Mouse (Mus musculus) midbrain, postnatal 0 days (tissue): ENCODE results near the gene Mpdz. TPM values are rescaled to one million over a fixed set of nuclear protein-coding genes. Genes with fewer than 3 reads are reported as not detected.

Experiments
- ATAC-seq: fragments of 200-750 bp; cut with Nextera tagmentation; 2 replicates; pipeline ENCODE4 v1.8.0; 2017; ENCODE audit warnings: moderate number of reproducible peaks, mild to moderate bottlenecking, moderate TSS enrichment, moderate library complexity; ENCODE audit not compliant: low FRiP score
- DNase-seq: peaks from one replicate; pipeline ENCODE4 v3.0.0-alpha.2; 2015; ENCODE audit warnings: low spot score
- H3K27ac ChIP-seq: fragments of 300-500 bp; sonication (generic); 2 replicates; pipeline ENCODE4 v1.5.1; 2014; ENCODE audit warnings: low read depth, mild to moderate bottlenecking, low read length, mixed read lengths
- H3K27me3 ChIP-seq: fragments of 300-500 bp; sonication (generic); 2 replicates; pipeline ENCODE4 v1.6.1; 2014; ENCODE audit warnings: low read length, control low read depth, mixed read lengths; ENCODE audit not compliant: insufficient read depth
- H3K36me3 ChIP-seq: fragments of 300-500 bp; sonication (generic); 2 replicates; pipeline ENCODE4 v1.6.1; 2014; ENCODE audit warnings: low read length, control low read depth, mixed read lengths; ENCODE audit not compliant: insufficient read depth
- H3K4me1 ChIP-seq: fragments of 300-500 bp; sonication (generic); 2 replicates; pipeline ENCODE4 v1.6.1; 2014; ENCODE audit warnings: mild to moderate bottlenecking, control low read depth, antibody characterized with exemption, low read length, mixed read lengths; ENCODE audit not compliant: insufficient read depth
- H3K4me2 ChIP-seq: fragments of 300-500 bp; sonication (generic); 2 replicates; pipeline ENCODE4 v1.6.1; 2014; ENCODE audit warnings: low read depth, mild to moderate bottlenecking, low read length, mixed read lengths; ENCODE audit not compliant: poor library complexity, severe bottlenecking
- H3K4me3 ChIP-seq: fragments of 300-500 bp; sonication (generic); 2 replicates; pipeline ENCODE4 v1.5.1; 2014; ENCODE audit warnings: low read depth, mild to moderate bottlenecking, low read length, moderate library complexity
- H3K9ac ChIP-seq: fragments of 300-500 bp; sonication (generic); replicated peaks from 2 replicates; pipeline ENCODE4 v1.6.1; 2014; ENCODE audit warnings: mild to moderate bottlenecking, low read length, moderate library complexity, mixed read lengths; ENCODE audit not compliant: poor library complexity, severe bottlenecking
- H3K9me3 ChIP-seq: fragments of 300-500 bp; sonication (generic); 2 replicates; pipeline ENCODE4 v1.6.1; 2016; ENCODE audit warnings: low read length, control low read depth
- CTCF ChIP-seq: IDR thresholded peaks from 2 replicates; pipeline ENCODE4 v1.5.1; 2016; ENCODE audit warnings: antibody characterized with exemption, mild to moderate bottlenecking
- WGBS: fragments of 180-500 bp; shearing (Covaris S2); extraction: QIAGEN DNeasy Blood & Tissue Kit; methylation state at CpG from one replicate; pipeline ENCODE4 v1.1.7; 2014; 5-methylcytosine and 5-hydroxymethylcytosine counted together
- polyA plus RNA-seq: library from polyadenylated mRNA; unstranded; fragments of >200 nt; fragmentation: Nextera tagmentation; extraction: Ambion mirVana; gene quantifications from 2 replicates; pipeline ENCODE4 v1.2.1, GENCODE M21; 2015
- total RNA-seq: library from RNA; depleted of rRNA; stranded (reverse); fragments of >200 nt; gene quantifications from 2 replicates; pipeline ENCODE4 v1.2.3, GENCODE M21; 2014; rRNA removed

Mpdz gene
- 23.7 and 39.5 TPM in 2 replicates for total RNA-seq
- polyA plus RNA-seq = 5.9 and 8.4 TPM in 2 replicates

GRCm38 (mm10) chr4:81442078-81442981 is at the start of gene Mpdz:
Gene Mpdz (minus strand): TSS chr4:81442815.
- Histone ChIP-seq H3K4me1 (no peaks in the 10 kb centered on the region), H3K4me2 (peak within 1 kb of the TSS; percentile 88), H3K27me3 (no peaks in the 10 kb centered on the region), H3K4me3 (peak within 1 kb of the TSS; percentile 80), H3K9me3 (no peaks in the 10 kb centered on the region), H3K9ac (peak within 1 kb of the TSS; percentile 77), H3K36me3 (no peaks in the 10 kb centered on the region), H3K27ac (peak within 1 kb of the TSS; percentile 62)
- no peak for TF ChIP-seq CTCF
- peak; percentile 94 for ATAC-seq
- DNase-seq = peak; percentile 68
- under 1% methylated on average over 84 of the region's 97 CpGs for WGBS

- H3K27ac ChIP-seq = no peak overlapping the region
- no peak overlapping the region for H3K4me3 ChIP-seq
- ATAC-seq = no peak
- no peak for DNase-seq
- H3K9ac ChIP-seq = no peak overlapping the region
- TF ChIP-seq CTCF = no peak
- H3K4me2 ChIP-seq = no peak overlapping the region
- H3K9me3 ChIP-seq = no peaks in the 10 kb centered on the region
- H3K36me3 ChIP-seq = no peaks in the 10 kb centered on the region
- 96% methylated on average over 2 of the region's 2 CpGs for WGBS
- H3K27me3 ChIP-seq = no peaks in the 10 kb centered on the region
- H3K4me1 ChIP-seq = no peaks in the 10 kb centered on the region
These were observed 47.9 kb upstream of the Mpdz start for GRCm38 (mm10) chr4:81490556-81490955.

GRCm38 (mm10) chr4:81484603-81485002 is 42.0 kb upstream of the Mpdz start:
- TF ChIP-seq CTCF = no peak

GRCm38 (mm10) chr4:81483887-81484602 is 41.4 kb upstream of the Mpdz start:
- H3K36me3 ChIP-seq = no peaks in the 10 kb centered on the region
- 79% methylated on average over 18 of the region's 18 CpGs for WGBS

More at GRCm38 (mm10) chr4:81484603-81485002, 42.0 kb upstream of the Mpdz start:
- no peaks in the 10 kb centered on the region for H3K27me3 ChIP-seq
- H3K9me3 ChIP-seq = no peaks in the 10 kb centered on the region
- no peaks in the 10 kb centered on the region for H3K36me3 ChIP-seq
- H3K9ac ChIP-seq = no peak overlapping the region
- no peak overlapping the region for H3K4me2 ChIP-seq
- H3K4me3 ChIP-seq = no peak overlapping the region
- H3K27ac ChIP-seq = no peak overlapping the region
- DNase-seq (no peak), ATAC-seq (no peak)
- WGBS = 76% methylated on average over 7 of the region's 7 CpGs
- H3K4me1 ChIP-seq = no peaks in the 10 kb centered on the region

GRCm38 (mm10) chr4:81483159-81483558 is 40.5 kb upstream of the Mpdz start:
- H3K4me1 ChIP-seq = no peaks in the 10 kb centered on the region
- no peak for TF ChIP-seq CTCF
- H3K9ac ChIP-seq = no peak overlapping the region
- DNase-seq (no peak), ATAC-seq (no peak)
- H3K27me3 ChIP-seq = no peaks in the 10 kb centered on the region
- H3K9me3 ChIP-seq = no peaks in the 10 kb centered on the region
- H3K4me2 ChIP-seq = no peak overlapping the region
- H3K36me3 ChIP-seq = no peaks in the 10 kb centered on the region
- no peak overlapping the region for H3K27ac ChIP-seq
- WGBS = 21% methylated on average over 6 of the region's 6 CpGs
- no peak overlapping the region for H3K4me3 ChIP-seq

More at GRCm38 (mm10) chr4:81483887-81484602, 41.4 kb upstream of the Mpdz start:
- DNase-seq = no peak
- Histone ChIP-seq H3K9ac (no peak overlapping the region), H3K4me3 (no peak overlapping the region), H3K27me3 (no peaks in the 10 kb centered on the region), H3K27ac (no peak overlapping the region), H3K9me3 (no peaks in the 10 kb centered on the region), H3K4me1 (no peaks in the 10 kb centered on the region), H3K4me2 (no peak overlapping the region)
- ATAC-seq = no peak
- no peak for TF ChIP-seq CTCF

- H3K4me2 ChIP-seq = no peak overlapping the region
- H3K9me3 ChIP-seq = no peaks in the 10 kb centered on the region
- DNase-seq (no peak), ATAC-seq (no peak)
- H3K9ac ChIP-seq = no peak overlapping the region
- H3K27ac ChIP-seq = no peak overlapping the region
- H3K27me3 ChIP-seq = no peaks in the 10 kb centered on the region
- H3K4me1 ChIP-seq = no peaks in the 10 kb centered on the region
- H3K36me3 ChIP-seq = no peaks in the 10 kb centered on the region
- no peak for TF ChIP-seq CTCF
- no peak overlapping the region for H3K4me3 ChIP-seq
- WGBS = 92% methylated on average over 4 of the region's 4 CpGs
These were observed 24.2 kb upstream of the Mpdz start for GRCm38 (mm10) chr4:81466821-81467220.
